Mouse (Mus musculus): Measurements from ENCODE around the gene Gzmc.
A peak's percentile ranks its signal among the peaks of the same experiment; 100 is the strongest.
"Not testable (repeated sequence)": the region's sequence is repeated elsewhere in the genome, so short reads cannot be mapped to it uniquely, and the experiment has no call there.

Gzmc gene

DNA sequence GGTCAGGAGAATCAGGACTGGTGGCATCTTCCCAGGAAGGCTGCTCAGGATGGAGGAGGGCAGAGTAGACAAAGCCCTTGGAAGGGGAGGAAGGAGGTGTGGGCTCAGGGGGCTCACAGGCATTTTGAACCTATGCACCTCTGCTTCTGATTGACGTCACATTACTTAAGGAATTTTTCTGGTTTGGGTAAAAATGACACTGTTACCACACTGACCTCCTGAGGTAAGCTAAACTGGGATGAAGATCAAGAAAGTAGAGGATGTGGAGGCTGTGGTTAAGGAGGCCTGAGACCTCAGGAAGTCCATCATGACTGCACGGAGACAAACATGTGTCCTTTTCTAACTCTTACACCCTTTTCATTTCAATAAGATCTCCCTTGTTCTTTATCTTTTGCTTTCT, at the start of gene Gzmc:
Gene Gzmc, minus strand, starts transcription at position 101 of the 400 bp plus-strand sequence.
- DNase-seq = no peak

DNA sequence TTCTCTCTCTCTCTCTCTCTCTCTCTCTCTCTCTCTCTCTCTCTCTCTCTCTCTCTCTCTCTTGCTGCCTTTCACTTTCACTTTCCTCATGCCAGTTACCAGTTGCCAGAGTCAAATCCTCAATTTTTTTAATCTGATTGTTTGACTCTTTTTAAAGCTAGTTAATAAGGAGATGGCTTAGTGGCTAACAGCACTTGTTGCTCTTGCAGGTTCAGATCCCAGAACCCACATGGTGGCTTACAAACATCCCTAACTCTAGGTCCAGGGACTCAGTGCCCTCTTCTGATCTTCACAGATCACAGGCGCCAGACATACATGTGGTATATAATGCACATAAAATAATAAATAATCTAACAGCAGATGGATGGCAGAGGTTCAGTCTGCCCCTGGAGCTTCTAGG, 49.4 kb upstream of the Gzmc start:
- DNase-seq = no peak

DNA sequence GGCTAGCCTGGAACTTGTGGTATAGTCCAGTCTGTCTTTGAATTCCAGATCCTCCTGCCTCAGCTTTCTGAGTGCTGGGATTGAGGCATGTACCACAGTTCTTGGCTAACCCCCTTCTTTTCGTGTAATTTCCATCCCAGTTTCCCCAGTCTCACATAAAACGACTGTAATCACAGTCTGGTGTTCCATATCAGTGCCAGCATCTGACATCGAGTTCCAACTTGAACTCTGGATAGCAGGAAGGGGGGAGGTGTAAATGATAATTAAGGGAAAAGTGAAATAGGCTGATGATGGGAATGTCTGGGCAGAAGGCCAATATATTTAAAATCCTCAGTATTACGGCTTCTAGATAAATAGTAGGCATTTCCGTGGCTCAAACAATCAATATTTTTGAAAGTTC, 46.6 kb upstream of the Gzmc start:
- no peak for DNase-seq

DNA sequence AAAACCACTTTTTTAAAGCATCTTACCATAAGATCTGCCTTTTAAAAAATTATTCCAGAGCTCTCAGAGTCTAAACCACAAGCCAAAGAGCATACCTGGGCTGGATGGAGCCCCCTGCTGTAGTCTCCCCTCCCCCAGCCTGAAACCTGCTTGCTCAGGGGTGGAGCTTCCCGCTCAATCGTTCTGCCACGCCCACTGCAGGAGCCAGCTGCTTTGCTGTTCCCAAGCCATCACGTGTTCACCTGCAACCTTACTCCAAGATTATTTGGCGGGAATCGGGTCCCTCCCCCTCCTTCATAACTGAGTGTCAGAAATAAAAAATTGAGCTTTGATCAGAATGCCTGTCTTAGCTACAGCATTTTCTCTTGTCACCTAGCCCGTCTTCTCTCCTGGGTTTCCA, 44.2 kb upstream of the Gzmc start:
- not testable (repeated sequence) for DNase-seq

DNA sequence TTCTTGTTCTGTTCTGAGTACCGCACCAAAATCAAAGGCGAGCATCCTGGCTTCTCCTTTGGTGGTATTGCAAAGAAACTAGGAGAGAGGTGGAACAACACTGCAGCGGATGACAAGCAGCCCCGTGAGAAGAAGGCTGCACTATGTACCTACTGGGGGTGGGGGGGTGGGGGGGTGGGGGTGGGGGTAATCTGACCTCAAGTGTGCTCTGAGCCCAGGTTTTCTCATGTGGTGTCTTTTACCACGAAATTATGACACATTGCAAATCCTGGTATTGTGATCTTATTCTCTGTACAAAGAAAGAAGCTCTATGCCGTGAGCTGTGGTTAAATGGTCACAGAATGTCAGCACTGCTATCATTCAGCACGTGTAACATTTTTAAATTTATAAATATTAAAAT, 41.6 kb upstream of the Gzmc start:
- DNase-seq = not testable (repeated sequence)

DNA sequence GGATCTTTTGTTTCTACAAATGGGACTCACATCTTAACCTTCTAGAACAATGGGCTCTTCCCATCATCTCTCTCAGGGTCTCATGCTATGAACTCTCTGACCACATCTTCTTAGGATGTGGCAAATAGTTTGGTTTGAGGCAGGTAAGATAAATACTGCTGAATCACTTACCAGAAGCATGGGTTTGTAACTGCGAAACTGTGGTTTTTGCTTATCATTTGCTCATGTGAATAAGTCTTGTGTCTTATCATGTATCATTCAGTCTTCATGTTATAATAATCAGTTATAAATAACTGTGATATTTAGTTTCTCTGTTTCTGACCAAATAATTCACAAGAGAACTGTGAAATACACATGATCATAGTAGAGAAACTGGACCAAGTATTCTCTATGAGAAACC, 31.7 kb upstream of the Gzmc start:
- DNase-seq = no peak

DNA sequence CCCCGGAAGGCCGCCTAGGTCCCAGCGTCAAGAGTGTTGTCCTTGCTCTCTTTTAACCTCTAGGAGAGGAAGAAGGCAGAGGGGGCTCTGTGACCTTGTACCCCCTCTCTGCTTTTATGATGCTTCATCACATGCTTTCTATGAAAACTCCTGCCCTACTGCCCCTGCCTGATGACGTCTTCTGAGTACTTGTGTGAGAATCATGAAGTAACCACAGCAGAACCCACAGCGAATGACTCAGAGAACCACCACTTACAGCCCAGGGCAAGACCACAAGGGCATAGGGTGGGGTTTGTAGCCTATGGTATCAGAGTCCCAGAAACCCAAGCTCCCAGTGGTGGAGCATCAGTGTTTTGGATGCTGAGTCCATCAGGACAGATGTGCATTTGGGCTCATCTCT, 27.7 kb upstream of the Gzmc start, which contains the start of gene Gzmb:
Gene Gzmb, minus strand, starts transcription at position 108 of the 400 bp plus-strand sequence.
- no peak for DNase-seq

DNA sequence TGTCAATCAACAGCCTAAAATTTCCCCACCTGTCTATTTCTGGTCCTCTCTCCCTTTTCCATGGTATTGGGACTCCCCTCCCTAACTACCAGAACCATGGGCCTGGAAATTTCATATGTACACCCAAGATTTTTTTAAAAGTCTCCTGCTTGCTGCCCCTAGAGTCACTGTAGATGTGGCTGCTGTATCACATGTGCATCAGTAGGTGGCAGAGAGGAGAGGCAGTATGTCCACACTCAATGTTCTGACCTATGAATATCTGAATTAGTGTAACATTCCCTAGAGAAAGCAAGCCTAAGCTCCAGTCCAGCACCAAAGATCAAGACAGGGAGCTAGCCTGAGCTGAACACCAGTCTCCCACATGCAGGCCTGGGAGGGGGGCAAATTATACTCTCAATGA, 6.0 kb upstream of the Gzmc start:
- DNase-seq = no peak

DNA sequence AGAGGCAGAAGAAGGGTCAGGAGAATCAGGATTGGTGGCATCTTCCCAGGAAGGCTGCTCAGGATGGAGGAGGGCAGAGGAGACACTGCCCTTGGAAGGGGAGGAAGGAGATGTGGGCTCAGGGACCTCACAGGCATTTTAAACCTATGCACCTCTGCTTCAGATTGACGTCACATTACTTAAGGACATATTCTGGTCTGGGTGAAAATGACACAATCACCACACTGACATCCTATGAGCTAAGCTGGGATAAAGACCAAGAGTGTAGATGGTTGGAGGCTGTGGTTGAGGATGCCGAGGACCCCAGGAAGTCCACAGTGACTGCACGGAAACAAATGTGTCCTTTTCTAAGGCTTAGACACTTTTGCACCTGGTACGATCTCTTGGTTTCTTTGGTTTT, 23.1 kb downstream of the Gzmc start, which contains the start of gene Gzmf:
Gene Gzmf, minus strand, starts transcription at position 101 of the 400 bp plus-strand sequence.
- DNase-seq = no peak

DNA sequence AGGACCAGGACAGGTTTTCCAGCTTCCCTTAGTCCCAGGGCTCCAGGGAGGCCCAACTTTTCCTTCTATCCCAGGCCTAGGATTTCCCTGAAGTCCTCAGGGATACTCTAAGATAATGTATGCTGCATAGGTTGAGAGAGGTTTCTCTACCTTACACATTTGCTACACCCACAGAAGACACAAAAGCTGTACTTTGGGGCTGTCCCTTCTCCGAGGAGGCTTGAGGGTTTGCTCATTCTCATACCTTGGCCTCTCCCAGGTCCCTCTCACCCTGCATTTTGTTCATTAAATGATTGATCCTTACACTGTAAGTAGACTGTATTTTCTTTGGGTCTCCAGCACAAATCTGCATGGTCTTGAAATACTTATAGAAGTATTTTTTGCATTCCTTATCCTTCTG, 28.8 kb downstream of the Gzmc start:
- DNase-seq = no peak

DNA sequence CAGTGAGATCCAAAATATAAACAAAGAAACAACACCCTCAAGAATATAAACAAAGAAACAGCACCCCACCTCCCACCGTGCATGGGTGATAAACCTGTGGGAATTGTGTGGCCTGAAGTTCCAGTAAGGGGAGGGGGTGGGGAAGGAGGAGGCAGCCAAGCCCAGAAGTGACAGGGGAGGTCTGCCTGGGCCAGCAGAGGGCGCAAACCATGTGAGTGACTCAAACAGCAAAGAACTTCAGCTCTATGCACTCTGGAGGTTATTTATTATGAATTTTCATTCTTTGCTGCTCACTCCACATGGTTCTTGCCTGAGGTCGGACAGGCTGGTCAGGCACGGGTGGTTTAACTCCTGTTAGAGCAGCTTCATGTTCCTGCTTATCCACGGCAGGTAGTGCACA, 29.4 kb downstream of the Gzmc start:
- not testable (repeated sequence) for DNase-seq

DNA sequence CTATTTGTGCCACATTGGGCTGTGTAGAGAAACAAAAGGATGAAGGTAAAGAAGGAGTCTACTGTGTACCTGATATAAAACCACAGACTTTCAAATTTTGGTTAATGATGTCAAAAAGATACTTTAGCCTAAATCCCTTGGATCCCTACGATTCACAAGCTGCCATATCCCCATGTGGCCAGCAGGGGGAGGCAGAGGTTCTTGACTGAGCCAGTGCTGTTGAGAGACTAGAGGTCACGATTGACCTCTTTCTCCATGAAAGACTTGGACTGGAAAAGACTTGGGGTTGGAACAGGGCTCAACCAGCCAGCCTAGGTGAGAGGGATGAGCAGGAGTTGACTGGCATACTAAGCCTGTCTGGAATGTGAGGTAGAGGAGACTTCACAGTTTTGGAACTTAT, 30.5 kb downstream of the Gzmc start:
- peak; percentile 21 for DNase-seq

DNA sequence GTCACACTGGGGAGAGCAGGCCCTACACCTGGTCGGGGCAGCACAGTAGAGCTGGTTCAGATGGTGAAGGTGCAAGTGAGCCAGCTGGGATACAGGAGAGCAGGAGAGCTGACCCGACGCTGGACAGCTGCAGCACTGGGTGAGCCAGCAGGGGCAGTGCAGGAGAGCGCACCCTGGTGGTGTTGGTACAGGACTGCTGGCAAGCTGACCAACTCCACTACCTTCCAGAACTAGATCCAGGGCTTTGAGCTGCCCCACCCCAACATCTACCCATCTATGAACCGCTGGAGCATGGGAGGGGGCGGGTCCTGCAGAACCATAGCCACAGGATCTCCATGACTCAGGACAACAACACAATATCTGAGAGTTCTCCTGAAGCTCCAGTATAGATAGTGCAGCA, 47.5 kb downstream of the Gzmc start:
- no peak for DNase-seq

DNA sequence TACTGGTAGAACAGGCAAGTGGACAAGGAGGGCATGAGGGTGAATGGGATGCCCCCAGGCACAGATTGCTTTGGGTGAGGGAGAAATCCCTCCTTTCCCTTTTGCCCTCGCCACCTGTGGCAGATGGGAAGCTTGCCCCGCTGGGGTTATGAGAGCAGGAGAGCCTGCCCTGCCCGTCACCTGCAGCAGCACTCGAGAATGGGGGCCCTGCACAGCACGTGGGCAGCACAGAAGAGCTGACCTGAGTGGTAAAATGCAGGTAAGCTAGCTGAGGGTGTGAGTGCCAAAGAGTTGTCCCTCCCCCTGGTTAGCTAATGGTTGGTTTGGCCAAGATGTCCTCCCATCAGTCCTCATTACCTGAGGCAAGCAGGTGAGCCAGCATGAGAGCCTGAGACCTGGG, 47.9 kb downstream of the Gzmc start:
- no peak for DNase-seq
